ENCODE assay signal across 8 mouse cellular contexts in genomic region chr19:8887585-8888463, GRCm38 (mm10). TPM values are rescaled to one million over a fixed set of nuclear protein-coding genes. Genes with fewer than 3 reads are reported as not detected.
DNase-seq lines count a peak whose midpoint lies in the region; ATAC-seq and TF ChIP-seq lines count a peak whose summit lies in the region.

No protein-coding gene starts in this region.

- TF ChIP-seq CTCF in G1E (IDR thresholded peaks at IDR 0.05; ENCODE audit: low read depth, low read length) = no peak

- H3K4me1 ChIP-seq in heart, embryonic 13.5 days = peaks cover 23% of the 10 kb centered on the region
- H3K4me1 ChIP-seq in G1E (ENCODE audit: insufficient read depth, low read depth, low read length) = peaks cover 41% of the 10 kb centered on the region
- H3K4me1 ChIP-seq in forebrain, embryonic 16.5 days (replicated peaks; ENCODE audit: control insufficient read depth, insufficient read depth, low read length) = peaks cover 13% of the 10 kb centered on the region

- H3K9ac ChIP-seq in heart, embryonic 13.5 days = peak overlapping the region; percentile 89
- H3K9ac ChIP-seq in forebrain, embryonic 16.5 days (replicated peaks; ENCODE audit: low read depth, low read length) = peak overlapping the region; percentile 61

- intact Hi-C loops in heart, postnatal 14 days (cut with DNase I) = loop anchor here (5.0 kb wide), 2 partner anchors 46 to 54 kb away; partner anchors contain the start of gene Mta2

- H3K9me3 ChIP-seq in heart, embryonic 13.5 days = no peaks in the 10 kb centered on the region
- no peaks in the 10 kb centered on the region for H3K9me3 ChIP-seq in G1E (replicated peaks)
- H3K9me3 ChIP-seq in forebrain, embryonic 16.5 days (ENCODE audit: control insufficient read depth, low read length) = no peaks in the 10 kb centered on the region

- no peaks in the 10 kb centered on the region for H3K27me3 ChIP-seq in heart, embryonic 13.5 days (replicated peaks)
- no peaks in the 10 kb centered on the region for H3K27me3 ChIP-seq in G1E (ENCODE audit: insufficient read depth, low read length)
- no peaks in the 10 kb centered on the region for H3K27me3 ChIP-seq in forebrain, embryonic 16.5 days (replicated peaks; ENCODE audit: control insufficient read depth, insufficient read depth, low read length)

- peaks cover 15% of the 10 kb centered on the region for H3K36me3 ChIP-seq in heart, embryonic 13.5 days
- H3K36me3 ChIP-seq in G1E (replicated peaks) = peaks cover 28% of the 10 kb centered on the region
- no peaks in the 10 kb centered on the region for H3K36me3 ChIP-seq in forebrain, embryonic 16.5 days (ENCODE audit: control insufficient read depth, insufficient read depth)

- peak overlapping the region; percentile 80 for H3K4me3 ChIP-seq in heart, embryonic 13.5 days
- peak overlapping the region; percentile 78 for H3K4me3 ChIP-seq in G1E (ENCODE audit: low read depth, low read length)
- H3K4me3 ChIP-seq in forebrain, embryonic 16.5 days (replicated peaks; ENCODE audit: low read length) = peak overlapping the region; percentile 61

- H3K4me2 ChIP-seq in heart, embryonic 13.5 days = peak overlapping the region; percentile 87
- peak overlapping the region; percentile 90 for H3K4me2 ChIP-seq in forebrain, embryonic 16.5 days (ENCODE audit: low read length)

- H3K27ac ChIP-seq in heart, embryonic 13.5 days (replicated peaks) = peak overlapping the region; percentile 89
- H3K27ac ChIP-seq in forebrain, embryonic 16.5 days (ENCODE audit: low read length) = no peak overlapping the region; the same call in 1 of the 2 replicates

- no peak for ATAC-seq in heart, embryonic 13.5 days (ENCODE audit: extremely low read depth, insufficient number of reproducible peaks, low FRiP score, low TSS enrichment)
- no peak for ATAC-seq in G1E (ENCODE audit: extremely low read depth, insufficient number of reproducible peaks, low FRiP score, poor library complexity, severe bottlenecking)
- no peak for ATAC-seq in forebrain, embryonic 16.5 days
- 0 out of 2 replicates have a peak, but pooled peaks have one; percentile 9 for ATAC-seq in megakaryocyte progenitor cell, adult 5-6 weeks (replicated peaks; ENCODE audit: poor library complexity)

- DNase-seq in heart, postnatal 14 days = no peak
- no peak for DNase-seq in G1E (ENCODE audit: low spot score)
- no peak for DNase-seq in adipocyte (ENCODE audit: low spot score)
- DNase-seq in natural killer cell, adult 2 months (ENCODE audit: low spot score in 2 of 2) = no peak
- DNase-seq in adrenal gland, postnatal 10 days = no peak

- 17% methylated on average over 19 of the region's 19 CpGs for WGBS in heart, embryonic 13.5 days
- WGBS in forebrain, embryonic 16.5 days = 16% methylated on average over 19 of the region's 19 CpGs

RNA-seq across cellular contexts. Expression of gene 1810009A15Rik, which starts 0.8 kb away (rescaled TPM):
- polyA plus RNA-seq in heart, embryonic 13.5 days (2015; fragmentation: Nextera tagmentation; extraction: Ambion mirVana) = 61.9 and 71.3 TPM in 2 replicates
- total RNA-seq in heart, postnatal 14 days (2021) = 10 to 100 TPM; 16.0 to 16.4 TPM
- total RNA-seq in G1E (2014; fragmentation: Nextera tagmentation) (53.0 and 65.4 TPM in 2 replicates), G1E (2017) (84.9 and 104 TPM in 2 replicates)
- polyA plus RNA-seq in G1E (2012) = 66.1 and 85.7 TPM in 2 replicates
- 49.9 and 50.6 TPM in 2 replicates for polyA plus RNA-seq in forebrain, embryonic 16.5 days (2015; fragmentation: Nextera tagmentation; extraction: Ambion mirVana)
- 51.4 and 70.0 TPM in 2 replicates for total RNA-seq in megakaryocyte progenitor cell, adult 5-6 weeks (2015)
- 74.3 and 91.0 TPM in 2 replicates for total RNA-seq in megakaryocyte progenitor cell, adult 5-6 weeks (2017)
- total RNA-seq in adrenal gland, postnatal 10 days (2021) = 10 to 100 TPM; 31.5 to 31.9 TPM

RNA-seq across cellular contexts. Expression of gene Gm49416, which starts 0.9 kb away (rescaled TPM):
- not detected in 2 replicates for polyA plus RNA-seq in heart, embryonic 13.5 days (2015; fragmentation: Nextera tagmentation; extraction: Ambion mirVana)
- 1 to 10 TPM in 1 of 2 experiments, not detected in 1; 1.2 TPM for total RNA-seq in heart, postnatal 14 days (2021)
- total RNA-seq in G1E (2014; fragmentation: Nextera tagmentation) (10.6 and 15.0 TPM in 2 replicates), G1E (2017) (not detected in 2 replicates)
- 8.7 and 10.4 TPM in 2 replicates for polyA plus RNA-seq in G1E (2012)
- 0.34 TPM in 1 of 2 replicates, not detected in the other for polyA plus RNA-seq in forebrain, embryonic 16.5 days (2015; fragmentation: Nextera tagmentation; extraction: Ambion mirVana)
- 1.5 and 2.5 TPM in 2 replicates for total RNA-seq in megakaryocyte progenitor cell, adult 5-6 weeks (2015)
- not detected in 2 replicates for total RNA-seq in megakaryocyte progenitor cell, adult 5-6 weeks (2017)
- total RNA-seq in adrenal gland, postnatal 10 days (2021) = not detected

RNA-seq across cellular contexts. Expression of gene Gm49403, which starts 4.1 kb away (rescaled TPM):
- not detected in 2 replicates for polyA plus RNA-seq in heart, embryonic 13.5 days (2015; fragmentation: Nextera tagmentation; extraction: Ambion mirVana)
- not detected for total RNA-seq in heart, postnatal 14 days (2021)
- total RNA-seq in G1E (2014; fragmentation: Nextera tagmentation) = not detected in 2 replicates
- not detected in 2 replicates for total RNA-seq in G1E (2017)
- not detected in 2 replicates for polyA plus RNA-seq in G1E (2012)
- polyA plus RNA-seq in forebrain, embryonic 16.5 days (2015; fragmentation: Nextera tagmentation; extraction: Ambion mirVana) = not detected in 2 replicates
- not detected in 2 replicates for total RNA-seq in megakaryocyte progenitor cell, adult 5-6 weeks (2015)
- total RNA-seq in megakaryocyte progenitor cell, adult 5-6 weeks (2017) = not detected in 2 replicates
- total RNA-seq in adrenal gland, postnatal 10 days (2021) = not detected

RNA-seq across cellular contexts. Expression of gene Lbhd1, which starts 4.3 kb away (rescaled TPM):
- 48.2 and 49.5 TPM in 2 replicates for polyA plus RNA-seq in heart, embryonic 13.5 days (2015; fragmentation: Nextera tagmentation; extraction: Ambion mirVana)
- total RNA-seq in heart, postnatal 14 days (2021) = 1 to 10 TPM; 3.9 to 6.1 TPM
- total RNA-seq in G1E (2014; fragmentation: Nextera tagmentation) (9.1 and 11.4 TPM in 2 replicates), G1E (2017) (14.8 and 18.1 TPM in 2 replicates)
- 0.64 and 0.67 TPM in 2 replicates for polyA plus RNA-seq in G1E (2012)
- polyA plus RNA-seq in forebrain, embryonic 16.5 days (2015; fragmentation: Nextera tagmentation; extraction: Ambion mirVana) = 50.0 and 51.9 TPM in 2 replicates
- total RNA-seq in megakaryocyte progenitor cell, adult 5-6 weeks (2015) = 53.0 and 75.7 TPM in 2 replicates
- total RNA-seq in megakaryocyte progenitor cell, adult 5-6 weeks (2017) = 7.5 and 14.3 TPM in 2 replicates
- total RNA-seq in adrenal gland, postnatal 10 days (2021) = 10 to 100 TPM in 1 of 2 experiments, 1 to 10 TPM in 1; 7.4 to 10.7 TPM

RNA-seq across cellular contexts. Expression of gene Ints5, which starts 5.0 kb away (rescaled TPM):
- 23.9 and 25.5 TPM in 2 replicates for polyA plus RNA-seq in heart, embryonic 13.5 days (2015; fragmentation: Nextera tagmentation; extraction: Ambion mirVana)
- total RNA-seq in heart, postnatal 14 days (2021) = 10 to 100 TPM; 12.3 to 12.9 TPM
- total RNA-seq in G1E (2014; fragmentation: Nextera tagmentation) = 32.8 and 35.7 TPM in 2 replicates
- 15.7 and 16.6 TPM in 2 replicates for total RNA-seq in G1E (2017)
- 59.6 and 64.0 TPM in 2 replicates for polyA plus RNA-seq in G1E (2012)
- polyA plus RNA-seq in forebrain, embryonic 16.5 days (2015; fragmentation: Nextera tagmentation; extraction: Ambion mirVana) = 41.0 and 45.9 TPM in 2 replicates
- 12.9 and 16.8 TPM in 2 replicates for total RNA-seq in megakaryocyte progenitor cell, adult 5-6 weeks (2015)
- 14.1 and 17.7 TPM in 2 replicates for total RNA-seq in megakaryocyte progenitor cell, adult 5-6 weeks (2017)
- 10 to 100 TPM; 23.7 to 25.2 TPM for total RNA-seq in adrenal gland, postnatal 10 days (2021)
